Mouse (Mus musculus) lung, postnatal 10 days (tissue): ENCODE measurements around the gene Gm10358.
"Not testable (repeated sequence)": the region's sequence is repeated elsewhere in the genome, so short reads cannot be mapped to it uniquely, and the experiment has no call there.

ENCODE experiments used
- DNase-seq: peaks from one replicate; pipeline ENCODE4 v3.0.0; 2021

Gene Gm10358

GRCm38 (mm10) chr8:75406489-75406888 lies at the start of gene Gm10358:
TSS of gene Gm10358 (minus strand) at chr8:75406589.
- no peak for DNase-seq

- DNase-seq: no peak
Observed at GRCm38 (mm10) chr8:75448394-75448793, 42.0 kb upstream of the Gm10358 start, which contains the start of gene Iqcm. TSS of gene Iqcm (plus strand) at chr8:75448694.

- not testable (repeated sequence) for DNase-seq
Observed at GRCm38 (mm10) chr8:75415696-75416095, 9.3 kb upstream of the Gm10358 start.

- no peak for DNase-seq
Observed at GRCm38 (mm10) chr8:75384770-75385290, 21.6 kb downstream of the Gm10358 start.

GRCm38 (mm10) chr8:75375530-75376123 lies 30.8 kb downstream of the Gm10358 start:
- no peak for DNase-seq

GRCm38 (mm10) chr8:75372006-75372405 lies 34.4 kb downstream of the Gm10358 start:
- no peak for DNase-seq
